ENCODE assay signal across 11 mouse cellular contexts in genomic region chr6:13248317-13248969, GRCm38 (mm10). TPM values are rescaled to one million over a fixed set of nuclear protein-coding genes. Genes with fewer than 3 reads are reported as not detected.
DNase-seq lines count a peak whose midpoint lies in the region; ATAC-seq and TF ChIP-seq lines count a peak whose summit lies in the region.
"Had no signal": no experiment of that assay in that cellular context is flagged by ENCODE, and none has a peak within 500 bp of the region (broad histone marks: within the 10 kb centered on the region; RNA-seq: fewer than 3 reads in every experiment).

No protein-coding gene starts in this region.

- H3K9ac ChIP-seq in kidney, postnatal 0 days (ENCODE audit: low read depth, low read length): no peak overlapping the region
- H3K9ac ChIP-seq in CH12.LX (ENCODE audit: insufficient read depth, low read depth): no peak overlapping the region

- no peak for TF ChIP-seq EP300 in CH12.LX (IDR thresholded peaks at IDR 0.05; ENCODE audit: low read length)

- H3K4me3 ChIP-seq in kidney, postnatal 0 days (replicated peaks; ENCODE audit: low read depth, low read length): no peak overlapping the region
- no peak overlapping the region for H3K4me3 ChIP-seq in CH12.LX (replicated peaks in 1 of 3; ENCODE audit: low read depth in 2 of 3, low read length in 2 of 3, poor library complexity in 1 of 3)
- H3K4me3 ChIP-seq: erythroblast, embryonic 14.5 days had no signal

- intact Hi-C loops in left cerebral cortex, postnatal 10 days (cut with DNase I): no loop called here

- H3K4me2 ChIP-seq in kidney, postnatal 0 days (ENCODE audit: low read length): no peak overlapping the region
- H3K4me2 ChIP-seq in CH12.LX (ENCODE audit: insufficient read depth, low read depth, poor library complexity, severe bottlenecking): no peak overlapping the region

- no peak overlapping the region for H3K27ac ChIP-seq in kidney, postnatal 0 days
- no peak overlapping the region for H3K27ac ChIP-seq in CH12.LX (ENCODE audit: insufficient read depth, low read depth)

- TF ChIP-seq RAD21 in CH12.LX (IDR thresholded peaks at IDR 0.05; ENCODE audit: low read depth, low read length): peak; percentile 84

- no peaks in the 10 kb centered on the region for H3K79me2 ChIP-seq in CH12.LX (replicated peaks; ENCODE audit: control insufficient read depth, extremely low read depth, insufficient read depth, poor library complexity, severe bottlenecking)

- H3K4me1 ChIP-seq in kidney, postnatal 0 days (replicated peaks; ENCODE audit: insufficient read depth, low read length): no peaks in the 10 kb centered on the region
- no peaks in the 10 kb centered on the region for H3K4me1 ChIP-seq in CH12.LX (ENCODE audit: control insufficient read depth in 1 of 2, insufficient read depth in 2 of 2)

- in situ Hi-C loops in CH12.LX (cut with MboI; ENCODE audit: low pct_ligation_motif_present, low pct_unique_long_range_greater_than_20kb, low sequenced_read_pairs): no loop called here

- WGBS in kidney, postnatal 0 days: 65% methylated on average over 4 of the region's 4 CpGs

- peak; percentile 45 for DNase-seq in kidney, postnatal 0 days (ENCODE audit: low spot score)
- no peak for DNase-seq in kidney, postnatal 4 days
- DNase-seq in CH12.LX (ENCODE audit: extremely low read depth) (peak; percentile 39), adipocyte (ENCODE audit: low spot score) (peak; percentile 15)
- DNase-seq in induced T-regulatory cell, adult 2 months (ENCODE audit: low read depth): peak; percentile 32
- no peak for DNase-seq in spleen, postnatal 10 days (ENCODE audit: low spot score in 2 of 2)
- no peak for DNase-seq in heart, adult 9 months (ENCODE audit: low spot score in 2 of 2)
- no peak for DNase-seq in left cerebral cortex, postnatal 10 days (ENCODE audit: extremely low spot score in 1 of 2, low spot score in 2 of 2)

- dilution Hi-C loops in CH12.LX (cut with MboI; ENCODE audit: extremely low pct_ligation_motif_present, extremely low pct_unique_long_range_greater_than_20kb, low sequenced_read_pairs): no loop called here

- no peak for ATAC-seq in kidney, postnatal 0 days (replicated peaks; ENCODE audit: low FRiP score, low read depth)

- no peaks in the 10 kb centered on the region for H3K27me3 ChIP-seq in kidney, postnatal 0 days (ENCODE audit: insufficient read depth, low read length)
- H3K27me3 ChIP-seq in CH12.LX (replicated peaks): no peaks in the 10 kb centered on the region

- no peak for TF ChIP-seq POLR2A in CH12.LX (IDR thresholded peaks at IDR 0.05; ENCODE audit: low read depth, low read length)

- no peaks in the 10 kb centered on the region for H3K36me3 ChIP-seq in kidney, postnatal 0 days (ENCODE audit: insufficient read depth, low read length)
- H3K36me3 ChIP-seq in CH12.LX (replicated peaks in 1 of 2; ENCODE audit: control insufficient read depth in 1 of 2, insufficient read depth in 1 of 2, low read length in 1 of 2): no peaks in the 10 kb centered on the region

- no peaks in the 10 kb centered on the region for H3K9me3 ChIP-seq in kidney, postnatal 0 days (replicated peaks; ENCODE audit: low read length)
- H3K9me3 ChIP-seq in CH12.LX (replicated peaks; ENCODE audit: low read length): no peaks in the 10 kb centered on the region

- TF ChIP-seq CTCF in kidney, postnatal 0 days (IDR thresholded peaks at IDR 0.05; ENCODE audit: low read depth): peak; percentile 72
- peak; percentile 23 to 79; a peak in 3 of 4 replicates for TF ChIP-seq CTCF in CH12.LX (conservative IDR thresholded peaks at IDR 0.05 in 1 of 2, IDR thresholded peaks at IDR 0.05 in 1 of 2; ENCODE audit: low read depth in 2 of 2, low read length in 2 of 2)

TF ChIP-seq in CH12.LX, 34 proteins besides CTCF, POLR2A, EP300 and RAD21:
- TF ChIP-seq SMC3 (IDR thresholded peaks at IDR 0.05; ENCODE audit: low read depth, low read length) (peak; percentile 72), JUND (conservative IDR thresholded peaks at IDR 0.05; ENCODE audit: low read depth, low read length) (no peak)

RNA-seq across cellular contexts. Expression of gene Vwde, which starts 23.7 kb away (rescaled TPM):
- 0.01 TPM in 1 of 2 replicates, not detected in the other for polyA plus RNA-seq in kidney, postnatal 0 days (2015; fragmentation: Nextera tagmentation; extraction: Ambion mirVana)
- not detected in 2 replicates for total RNA-seq in CH12.LX (2012; rRNA removed)
- not detected in 2 replicates for total RNA-seq in CH12.LX (2014; rRNA removed)
- polyA plus RNA-seq in CH12.LX (2012; ENCODE audit: insufficient read length, low read depth): not detected in 2 replicates
- total RNA-seq in left cerebral cortex, postnatal 10 days (2021): under 1 TPM in 1 of 2 experiments, not detected in 1; 0.41 TPM
- total RNA-seq: adrenal gland, postnatal 14 days had no signal
- polyA plus RNA-seq: liver, embryonic 16.5 days had no signal

Comparison
In these comparisons a context has a peak if more than half of its experiments do, and no peak if none do; other contexts are left out.
1. DNase-seq: peak in kidney, postnatal 0 days (single experiment), CH12.LX (single experiment), adipocyte (single experiment) and induced T-regulatory cell, adult 2 months (single experiment); none in kidney, postnatal 4 days (0 of 2), spleen, postnatal 10 days (0 of 2), heart, adult 9 months (0 of 2) and left cerebral cortex, postnatal 10 days (0 of 2).